Mouse (Mus musculus): ENCODE data around the gene Rffl.
A peak's percentile ranks its signal among the peaks of the same experiment; 100 is the strongest.

Rffl gene

DNA sequence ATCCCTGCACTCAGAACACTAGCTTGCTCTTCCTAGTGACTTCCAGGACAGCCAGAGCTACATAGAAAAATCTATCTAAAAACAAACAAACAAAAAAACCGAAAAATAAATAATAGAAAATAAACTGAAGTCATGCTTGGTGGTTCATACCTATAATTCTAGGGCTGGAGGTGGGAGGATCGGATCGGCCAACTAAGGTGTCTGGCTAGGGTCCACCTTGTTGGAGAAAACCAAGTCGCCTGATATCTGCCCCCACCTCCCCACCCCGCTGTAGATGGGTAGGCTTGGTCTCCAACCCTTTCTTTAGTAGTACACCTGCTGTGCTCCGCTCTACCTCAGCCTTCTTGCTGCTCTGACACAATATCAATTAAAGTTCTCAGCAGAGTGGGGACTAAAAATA is 88.8 kb downstream of the Rffl start:
- no peak for ATAC-seq (ENCODE audit: insufficient number of reproducible peaks, low FRiP score, low TSS enrichment)

DNA sequence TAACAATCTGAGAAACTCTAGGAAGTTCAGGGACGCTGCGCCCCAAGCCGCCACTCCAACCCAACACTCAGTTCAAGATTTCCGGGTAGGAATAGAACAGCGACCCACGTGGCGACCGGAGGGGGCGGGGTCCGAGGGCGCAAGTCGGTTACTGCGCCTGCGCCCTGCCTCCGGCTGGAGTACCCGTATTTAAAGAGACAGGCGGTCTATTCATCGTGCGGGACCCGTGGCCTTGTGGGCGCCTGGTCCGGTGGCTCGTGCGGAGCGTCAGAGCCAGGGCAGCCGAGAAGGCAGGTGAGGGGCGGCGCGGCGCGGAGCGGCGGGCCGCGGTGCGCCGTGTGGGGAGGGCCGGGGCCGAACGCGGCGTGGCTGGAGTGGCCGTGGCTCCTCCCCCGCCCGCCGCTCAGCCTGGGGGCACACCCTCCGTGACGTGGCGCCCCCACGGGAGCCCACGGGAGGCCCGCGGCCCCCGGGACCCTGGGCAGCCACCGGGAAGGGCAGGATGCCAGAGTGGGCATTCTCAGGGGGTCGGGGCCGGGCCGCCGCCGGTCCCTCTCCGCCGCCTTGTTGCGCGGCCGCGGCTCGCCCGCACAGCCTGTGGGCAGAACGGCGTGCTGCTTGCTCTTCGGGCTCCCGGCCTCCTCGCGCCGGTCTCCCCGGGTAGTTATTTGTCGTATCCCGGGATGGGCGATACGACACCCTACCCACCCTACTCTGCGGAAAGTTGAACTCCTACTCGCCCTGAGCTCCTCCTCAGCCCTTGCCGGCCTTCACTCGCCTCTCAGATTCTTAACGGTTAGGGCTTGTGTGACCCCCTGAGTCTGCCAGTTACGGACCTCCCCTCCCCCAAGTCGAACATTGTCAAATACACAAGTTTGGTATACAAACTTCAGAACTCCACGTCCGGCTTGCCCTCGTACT is 89.8 kb downstream of the Rffl start, which contains the start of gene Lig3:
Gene Lig3 (plus strand): TSS at position 126 of the 921 bp plus-strand sequence.
- ATAC-seq (ENCODE audit: insufficient number of reproducible peaks, low FRiP score, low TSS enrichment), result peak; percentile 95

DNA sequence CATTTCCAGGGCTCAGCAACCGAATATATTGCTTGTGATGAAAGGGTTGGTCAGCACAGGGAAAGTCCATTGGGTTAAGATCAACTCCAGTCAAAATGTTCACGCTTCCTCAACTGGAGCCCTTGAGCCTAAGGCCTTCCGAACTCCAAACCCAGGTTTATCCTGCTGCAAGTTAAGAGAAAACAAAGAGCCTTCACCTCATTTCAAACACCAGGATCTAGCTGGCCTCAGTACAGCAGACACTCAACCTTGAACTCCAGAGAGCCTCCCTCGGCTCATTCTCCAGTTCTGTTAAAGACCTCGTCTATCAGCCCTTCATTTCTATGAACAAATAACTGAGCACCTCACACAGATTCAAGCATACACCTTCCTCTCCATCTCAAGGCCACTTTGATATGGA is 90.9 kb downstream of the Rffl start:
- ATAC-seq (ENCODE audit: insufficient number of reproducible peaks, low FRiP score, low TSS enrichment), result no peak

DNA sequence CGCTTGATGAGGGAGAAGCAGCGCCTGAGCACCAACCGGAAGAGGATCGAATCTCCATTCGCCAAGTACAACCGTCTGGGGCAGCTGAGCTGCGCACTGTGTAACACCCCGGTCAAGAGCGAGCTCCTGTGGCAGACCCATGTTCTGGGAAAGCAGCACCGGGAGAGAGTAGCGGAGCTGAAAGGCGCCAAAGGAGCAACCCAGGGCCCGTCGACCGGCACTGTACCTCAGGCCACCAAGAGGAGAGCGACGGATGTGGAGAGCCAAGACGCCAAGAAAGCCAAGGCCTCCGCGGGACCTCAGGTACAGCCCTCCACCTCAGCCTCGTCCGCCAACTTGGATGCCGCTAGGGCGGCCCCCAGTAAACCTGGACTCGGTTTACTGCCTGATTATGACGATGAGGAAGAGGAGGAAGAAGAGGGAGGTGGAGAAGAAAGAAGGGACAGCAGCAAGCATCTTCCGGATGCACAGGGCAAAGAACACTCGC is 106.5 kb downstream of the Rffl start:
- peak; percentile 68; the same call in 1 of the 2 replicates for ATAC-seq (ENCODE audit: insufficient number of reproducible peaks, low FRiP score, low TSS enrichment)

DNA sequence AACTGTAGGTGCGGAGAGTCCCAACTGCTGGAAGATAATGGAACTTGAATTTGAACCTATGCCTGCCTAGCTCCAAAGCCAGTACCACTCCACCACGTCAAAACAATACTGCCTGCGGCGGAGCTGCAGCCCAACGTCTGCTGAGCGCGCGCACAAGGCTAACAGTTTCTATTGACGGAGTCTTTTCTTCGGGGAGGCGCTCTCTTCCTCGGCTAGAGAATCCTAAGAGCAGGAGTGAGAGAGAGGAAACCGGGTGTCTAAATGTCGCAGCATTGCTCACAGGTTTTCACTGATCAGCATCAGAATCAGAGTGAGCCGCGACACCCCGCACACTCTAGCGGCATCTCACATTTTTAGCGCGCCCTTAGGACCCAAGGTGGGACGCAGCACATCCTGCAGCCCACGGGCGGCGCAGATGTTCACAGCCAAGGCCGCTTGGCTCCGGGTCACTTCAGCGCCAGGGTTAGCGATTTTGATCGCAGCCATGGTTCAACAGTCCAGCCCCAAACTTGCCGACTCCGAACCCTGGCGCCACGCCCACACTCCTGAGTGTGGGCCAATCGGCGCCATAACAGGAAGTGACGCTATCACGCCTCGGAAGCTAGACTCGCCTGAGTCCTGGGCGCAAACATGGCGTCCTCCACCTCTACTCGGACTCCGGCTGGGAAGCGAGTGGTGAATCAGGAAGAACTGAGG is 107.1 kb downstream of the Rffl start, which contains the start of the genes Cct6b and Zfp830:
Gene Cct6b (minus strand): TSS at position 580 of the 696 bp plus-strand sequence.
Gene Zfp830 (plus strand): TSS at position 604 of the 696 bp plus-strand sequence.
- ATAC-seq (ENCODE audit: insufficient number of reproducible peaks, low FRiP score, low TSS enrichment), result peak; percentile 97

DNA sequence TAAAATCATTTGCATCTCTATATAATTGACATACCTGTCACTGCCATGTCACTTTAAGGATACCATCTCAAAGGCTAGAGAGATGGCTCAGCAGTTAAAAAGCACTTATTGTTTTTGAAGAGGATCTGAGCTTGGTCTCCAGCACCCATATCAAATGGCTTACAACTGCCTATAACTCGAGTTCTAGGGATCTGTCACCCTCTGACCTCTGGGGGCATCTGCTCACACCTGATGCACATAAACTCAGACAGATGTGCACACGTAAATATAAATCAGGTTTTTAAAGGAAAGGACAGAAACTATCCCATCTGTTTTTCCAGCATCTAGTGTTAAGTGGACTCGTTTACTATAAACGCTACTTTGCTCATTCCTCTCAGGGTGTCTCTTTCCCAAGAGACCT is 107.7 kb downstream of the Rffl start:
- ATAC-seq (ENCODE audit: insufficient number of reproducible peaks, low FRiP score, low TSS enrichment), result no peak

DNA sequence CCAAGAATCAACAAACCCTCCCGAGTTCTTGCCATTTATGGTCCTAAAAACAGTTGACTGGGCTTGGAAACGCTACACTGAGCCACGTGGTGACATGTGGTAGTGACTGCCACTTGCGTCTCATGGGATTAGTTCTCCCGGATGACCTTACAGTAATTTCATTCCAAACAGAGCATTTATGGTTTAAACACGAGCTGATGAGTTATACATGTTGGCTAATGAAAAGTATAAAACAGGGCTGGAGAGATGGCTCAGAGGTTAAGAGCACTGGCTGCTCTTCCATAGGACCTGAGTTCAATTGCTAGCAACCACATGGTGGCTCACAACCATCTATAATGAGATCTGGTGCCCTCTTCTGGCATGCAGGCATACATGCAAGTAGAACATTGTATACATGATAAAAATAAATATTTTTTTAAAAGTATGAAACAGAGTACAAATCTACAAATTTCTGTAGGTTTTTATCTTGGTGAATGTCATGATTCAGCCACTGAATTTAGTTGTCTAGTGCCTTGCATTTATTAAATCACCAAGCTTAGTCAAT is 108.7 kb downstream of the Rffl start:
- no peak for ATAC-seq (ENCODE audit: insufficient number of reproducible peaks, low FRiP score, low TSS enrichment)

DNA sequence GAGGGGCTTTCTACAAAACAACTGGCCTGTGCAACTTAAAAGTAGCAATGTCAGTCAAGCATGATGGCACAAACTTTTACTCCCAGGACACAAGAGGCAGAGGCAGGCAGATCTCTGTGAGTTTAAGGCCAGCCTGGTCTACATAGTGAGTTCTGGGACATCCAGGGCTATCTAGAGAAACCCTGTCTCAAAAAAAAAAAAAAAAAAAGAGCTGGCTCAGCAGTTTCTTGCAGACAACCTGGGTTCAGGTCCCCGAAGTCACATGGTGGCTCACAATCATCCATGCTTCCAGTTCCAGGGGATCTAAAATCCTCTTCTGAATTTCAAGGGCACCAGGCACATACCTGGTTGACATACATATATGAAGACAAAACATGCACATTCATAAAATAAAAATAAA is 115.1 kb downstream of the Rffl start:
- no peak for ATAC-seq (ENCODE audit: insufficient number of reproducible peaks, low FRiP score, low TSS enrichment)

Measured in cerebellum, adult (tissue).